Mouse (Mus musculus) kidney, adult 2 months (tissue): ENCODE results near the gene Gnat2.

ENCODE experiments used
- CTCF ChIP-seq: fragments of 200-500 bp; conservative IDR thresholded peaks from 2 replicates; pipeline ENCODE4 v1.5.1; 2011; ENCODE audit warnings: low read depth, mild to moderate bottlenecking, control low read depth, low read length, moderate library complexity, mixed read lengths; ENCODE audit not compliant: insufficient read depth, insufficient read length
- POLR2A ChIP-seq: fragments of 200-500 bp; IDR thresholded peaks from one replicate; pipeline ENCODE4 v1.6.1; 2011; ENCODE audit warnings: low read depth, low read length, control low read depth

GRCm38 (mm10) chr3:108129804-108130203 lies 37.2 kb downstream of the Gnat2 start:
- TF ChIP-seq POLR2A (no peak), CTCF (no peak)
